10 mouse cellular contexts compared by ENCODE assay signal in the genomic region with DNA sequence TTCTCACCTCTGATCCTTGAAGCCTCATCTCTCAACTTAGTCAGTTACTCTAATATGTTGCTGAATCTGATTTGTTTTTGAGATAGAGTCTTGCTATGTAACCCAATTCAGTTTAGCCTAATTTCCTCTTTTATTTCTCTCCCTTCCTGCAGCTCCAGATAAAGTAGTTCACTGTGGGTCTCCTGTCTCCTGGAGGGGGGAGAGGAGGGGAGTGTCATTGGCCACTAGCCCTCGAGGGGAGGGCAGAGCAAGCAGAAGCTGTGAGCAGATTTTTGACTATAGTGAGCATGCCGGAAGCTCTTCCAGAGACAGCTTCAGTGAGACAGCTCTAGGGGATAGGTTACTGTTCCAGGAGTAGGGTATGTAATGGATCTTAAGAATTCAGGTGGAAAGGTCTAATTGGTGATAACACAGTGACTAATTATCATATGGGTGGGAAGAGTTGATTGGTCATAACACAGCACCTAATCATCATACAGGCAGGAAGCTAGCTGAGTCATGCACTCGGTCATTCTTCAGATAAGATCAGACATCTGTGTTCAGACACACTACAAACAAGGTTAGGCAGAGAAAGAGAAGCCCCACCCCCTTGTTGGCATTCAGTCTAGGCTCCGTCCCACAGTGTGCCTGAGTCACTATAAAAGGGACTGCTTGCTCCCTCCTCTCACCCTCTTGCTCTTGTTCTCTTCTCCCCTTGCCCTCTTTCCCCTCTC. TPM values are rescaled to one million over a fixed set of nuclear protein-coding genes. Genes with fewer than 3 reads are reported as not detected.
DNase-seq lines count a peak whose midpoint lies in the region; ATAC-seq and TF ChIP-seq lines count a peak whose summit lies in the region.
"Had no signal": no experiment of that assay in that cellular context is flagged by ENCODE, and none has a peak within 500 bp of the region (broad histone marks: within the 10 kb centered on the region; RNA-seq: fewer than 3 reads in every experiment).

No protein-coding gene starts in this region.

- no peaks in the 10 kb centered on the region for H3K9me3 ChIP-seq in G1E (replicated peaks)
- H3K9me3 ChIP-seq in heart, embryonic 16.5 days (replicated peaks; ENCODE audit: control insufficient read depth, low read length), result no peaks in the 10 kb centered on the region
- H3K9me3 ChIP-seq in liver, embryonic 16.5 days (replicated peaks; ENCODE audit: control insufficient read depth, low read length), result no peaks in the 10 kb centered on the region
- H3K9me3 ChIP-seq: midbrain, embryonic 12.5 days had no signal

- H3K27me3 ChIP-seq in G1E (ENCODE audit: insufficient read depth, low read length), result no peaks in the 10 kb centered on the region
- no peaks in the 10 kb centered on the region for H3K27me3 ChIP-seq in heart, embryonic 16.5 days (ENCODE audit: control insufficient read depth, insufficient read depth, low read length)
- H3K27me3 ChIP-seq in liver, embryonic 16.5 days (ENCODE audit: control insufficient read depth, insufficient read depth, low read depth, low read length), result no peaks in the 10 kb centered on the region
- H3K27me3 ChIP-seq: midbrain, embryonic 12.5 days had no signal

- 7% methylated on average over 4 of the region's 4 CpGs for WGBS in heart, embryonic 16.5 days
- WGBS in liver, embryonic 16.5 days (ENCODE audit: insufficient replicate concordance), result 4% methylated on average over 4 of the region's 4 CpGs

- peak overlapping the region; percentile 20; the same call in 1 of the 2 replicates for H3K4me2 ChIP-seq in heart, embryonic 16.5 days (ENCODE audit: low read depth, low read length)
- H3K4me2 ChIP-seq in liver, embryonic 16.5 days (ENCODE audit: low read depth, low read length), result no peak overlapping the region; the same call in 1 of the 2 replicates
- H3K4me2 ChIP-seq: midbrain, embryonic 12.5 days had no signal

- TF ChIP-seq CTCF in G1E (IDR thresholded peaks at IDR 0.05; ENCODE audit: low read depth, low read length), result no peak

- peak overlapping the region; percentile 18; the same call in 1 of the 2 replicates for H3K4me3 ChIP-seq in G1E (ENCODE audit: low read depth, low read length)
- no peak overlapping the region for H3K4me3 ChIP-seq in heart, embryonic 16.5 days (ENCODE audit: low read length)
- H3K4me3 ChIP-seq in liver, embryonic 16.5 days (ENCODE audit: low read depth, low read length), result no peak overlapping the region
- H3K4me3 ChIP-seq: midbrain, embryonic 12.5 days had no signal

- peak; percentile 61 for DNase-seq in G1E (ENCODE audit: low spot score)
- peak; percentile 78 for DNase-seq in adrenal gland, postnatal 10 days
- peak; percentile 19 to 36 for DNase-seq in thymus, postnatal 36 days
- DNase-seq in ovary, postnatal 36 days (ENCODE audit: low spot score), result no peak
- DNase-seq in cerebellum, postnatal 14 days, result no peak
- DNase-seq in right cerebral cortex, postnatal 10 days (ENCODE audit: low spot score in 2 of 2), result no peak

- H3K27ac ChIP-seq in heart, embryonic 16.5 days (ENCODE audit: low read length), result peak overlapping the region; percentile 22
- no peak overlapping the region for H3K27ac ChIP-seq in liver, embryonic 16.5 days (ENCODE audit: low read length)
- H3K27ac ChIP-seq: midbrain, embryonic 12.5 days had no signal

- no peak overlapping the region for H3K9ac ChIP-seq in heart, embryonic 16.5 days (ENCODE audit: low read length)
- no peak overlapping the region for H3K9ac ChIP-seq in liver, embryonic 16.5 days (ENCODE audit: low read depth, low read length)
- H3K9ac ChIP-seq: midbrain, embryonic 12.5 days had no signal

- peaks cover 47% of the 10 kb centered on the region for H3K4me1 ChIP-seq in G1E (ENCODE audit: insufficient read depth, low read depth, low read length)
- peaks cover 5% of the 10 kb centered on the region for H3K4me1 ChIP-seq in heart, embryonic 16.5 days (ENCODE audit: control insufficient read depth, insufficient read depth, low read length)
- peaks cover 6% of the 10 kb centered on the region for H3K4me1 ChIP-seq in liver, embryonic 16.5 days (ENCODE audit: control insufficient read depth, low read depth, low read length)
- H3K4me1 ChIP-seq: midbrain, embryonic 12.5 days had no signal

- no peaks in the 10 kb centered on the region for H3K36me3 ChIP-seq in G1E (replicated peaks)
- no peaks in the 10 kb centered on the region for H3K36me3 ChIP-seq in heart, embryonic 16.5 days (ENCODE audit: control insufficient read depth, insufficient read depth)
- H3K36me3 ChIP-seq in liver, embryonic 16.5 days (ENCODE audit: control insufficient read depth, insufficient read depth), result no peaks in the 10 kb centered on the region
- H3K36me3 ChIP-seq: midbrain, embryonic 12.5 days had no signal

- ATAC-seq in G1E (ENCODE audit: extremely low read depth, insufficient number of reproducible peaks, low FRiP score, poor library complexity, severe bottlenecking), result peak; percentile 93
- ATAC-seq in heart, embryonic 16.5 days (replicated peaks; ENCODE audit: extremely low read depth, insufficient read depth, low FRiP score), result peak; percentile 79
- ATAC-seq in liver, embryonic 16.5 days (ENCODE audit: low read depth), result peak; percentile 87

RNA-seq across cellular contexts. Expression of a gene that starts 30.9 kb away (rescaled TPM):
- total RNA-seq in G1E (2014; fragmentation: Nextera tagmentation) (not detected in 2 replicates), G1E (2017) (0.33 TPM in 1 of 2 replicates, not detected in the other)
- not detected in 2 replicates for polyA plus RNA-seq in G1E (2012)
- total RNA-seq in adrenal gland, postnatal 10 days (2021), result not detected
- polyA plus RNA-seq in heart, embryonic 16.5 days (2015; fragmentation: Nextera tagmentation; extraction: Ambion mirVana), result 5.7 and 23.7 TPM in 2 replicates
- polyA plus RNA-seq in liver, embryonic 16.5 days (2015; fragmentation: Nextera tagmentation; extraction: Ambion mirVana), result not detected in 2 replicates
- polyA plus RNA-seq: cortical plate, adult 2 months; midbrain, embryonic 12.5 days had no signal

RNA-seq across cellular contexts. Expression of a gene that starts 50.0 kb away (rescaled TPM):
- total RNA-seq in G1E (2014; fragmentation: Nextera tagmentation), result 22.1 and 40.9 TPM in 2 replicates
- total RNA-seq in G1E (2017), result 50.2 and 53.5 TPM in 2 replicates
- polyA plus RNA-seq in G1E (2012), result 5.0 and 5.4 TPM in 2 replicates
- total RNA-seq in adrenal gland, postnatal 10 days (2021), result 10 to 100 TPM; 15.3 to 17.1 TPM
- 22.5 and 24.3 TPM in 2 replicates for polyA plus RNA-seq in heart, embryonic 16.5 days (2015; fragmentation: Nextera tagmentation; extraction: Ambion mirVana)
- polyA plus RNA-seq in liver, embryonic 16.5 days (2015; fragmentation: Nextera tagmentation; extraction: Ambion mirVana), result 6.0 and 6.9 TPM in 2 replicates

Comparison
In these comparisons a context has a peak if more than half of its experiments do, and no peak if none do; other contexts are left out.
1. DNase-seq: peak in G1E (single experiment), adrenal gland, postnatal 10 days (single experiment) and thymus, postnatal 36 days (2 of 2); none in ovary, postnatal 36 days (single experiment), cerebellum, postnatal 14 days (0 of 2) and right cerebral cortex, postnatal 10 days (0 of 2).
2. Peak in every context shown above with its lines, with median percentiles within 50 percentile points of each other: ATAC-seq.